Mouse (Mus musculus) ES-Bruce4 (cell line): ENCODE measurements around the gene Dyx1c1.

ENCODE experiments used
- CTCF ChIP-seq: IDR thresholded peaks from one replicate; pipeline ENCODE4 v1.8.1; 2011; ENCODE audit warnings: low read depth, low read length
- EP300 ChIP-seq: IDR thresholded peaks from 2 replicates; pipeline ENCODE4 v1.6.1; 2011; ENCODE audit warnings: low read depth, low read length; ENCODE audit not compliant: insufficient read depth
- POLR2A ChIP-seq: IDR thresholded peaks from one replicate; pipeline ENCODE4 v1.8.1; 2011; ENCODE audit warnings: low read length; ENCODE audit not compliant: insufficient read depth

DNA sequence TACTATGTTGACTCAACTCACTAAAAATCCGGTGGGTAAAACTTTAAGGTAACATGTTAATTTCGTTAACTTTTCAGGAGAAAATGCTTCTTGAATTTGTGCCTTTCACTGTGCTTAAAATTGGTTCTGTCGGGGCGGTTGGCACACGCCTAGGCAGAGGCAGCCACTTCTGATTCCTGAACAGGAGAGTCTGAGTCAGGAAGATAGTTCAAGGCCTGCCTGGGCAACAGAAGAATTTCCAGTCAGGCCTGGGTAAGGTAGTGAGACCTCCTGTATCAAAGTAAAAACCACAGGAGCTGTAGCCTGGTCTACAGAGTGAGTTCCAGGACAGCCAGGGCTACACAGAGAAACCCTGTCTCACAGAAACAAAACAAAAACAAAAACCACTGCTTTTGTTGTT is 34.0 kb downstream of the Dyx1c1 start:
- no peak for TF ChIP-seq CTCF
- no peak for TF ChIP-seq POLR2A
- TF ChIP-seq EP300 = no peak
